Mouse (Mus musculus) forelimb bud, embryonic 11.5 days (tissue): ENCODE data around the gene Olfr890.
"Not testable (repeated sequence)": the region's sequence is repeated elsewhere in the genome, so short reads cannot be mapped to it uniquely, and the experiment has no call there.

Experiments
- DNase-seq: peaks from one replicate; pipeline ENCODE4 v3.0.0-alpha.2; 2012; ENCODE audit warnings: low read depth, low spot score

Olfr890 gene

GRCm38 (mm10) chr9:38142217-38142616 is at the start of gene Olfr890:
TSS of gene Olfr890 (plus strand) at chr9:38142517.
- DNase-seq, result no peak

GRCm38 (mm10) chr9:38107828-38108227 is 34.5 kb upstream of the Olfr890 start, which contains the start of gene Olfr888:
TSS of gene Olfr888 (plus strand) at chr9:38108128.
- DNase-seq, result no peak

DNA sequence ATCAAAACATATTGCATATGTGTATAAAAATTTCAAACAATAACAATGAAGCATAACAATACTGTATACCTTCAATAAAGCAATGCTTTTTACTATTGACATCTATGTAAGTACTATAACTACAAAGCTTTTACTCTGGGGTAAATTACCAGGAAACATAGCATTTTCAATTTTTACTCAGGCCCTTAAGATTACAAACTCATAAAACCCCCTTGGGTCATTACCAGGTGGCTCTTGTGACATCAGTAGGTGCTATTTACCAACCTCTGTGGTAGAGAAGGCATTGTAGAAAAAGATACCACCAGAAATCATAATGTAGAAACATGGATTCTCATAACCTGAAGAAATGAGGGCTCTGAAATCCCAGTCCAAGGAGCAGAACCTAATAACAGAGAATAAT is 27.4 kb upstream of the Olfr890 start, which contains the start of gene Olfr889:
Gene Olfr889 (plus strand): TSS at position 301 of the 400 bp plus-strand sequence.
- DNase-seq, result no peak

GRCm38 (mm10) chr9:38168341-38168740 is 26.0 kb downstream of the Olfr890 start:
- not testable (repeated sequence) for DNase-seq

- DNase-seq, result no peak
These were observed 38.4 kb downstream of the Olfr890 start, which contains the start of gene Olfr891 for GRCm38 (mm10) chr9:38180721-38181120. TSS of gene Olfr891 (minus strand) at chr9:38180821.
